Mouse (Mus musculus): ENCODE measurements around the gene Mob3b.

Mob3b gene

DNA sequence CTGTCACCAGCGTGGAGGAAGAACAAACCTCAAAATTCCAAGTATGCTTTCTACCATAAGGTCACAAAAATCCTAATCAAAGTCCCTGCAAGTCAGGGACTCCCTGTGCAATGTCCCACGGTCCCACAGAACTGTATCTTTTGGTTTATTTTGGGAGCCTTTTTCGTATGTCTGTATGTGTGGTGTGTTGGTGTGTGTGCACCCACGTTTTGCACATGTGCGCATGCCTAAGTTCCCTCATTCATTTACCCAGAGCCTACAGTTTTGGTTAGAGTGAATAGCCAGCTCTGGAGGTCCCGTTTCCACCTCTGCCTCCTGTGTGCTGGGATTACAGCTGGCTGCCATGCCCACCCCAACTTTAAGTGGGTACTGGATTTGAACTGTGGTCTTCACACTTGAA is 189.7 kb downstream of the Mob3b start:
- 58% methylated on average over 6 of the region's 6 CpGs for WGBS

DNA sequence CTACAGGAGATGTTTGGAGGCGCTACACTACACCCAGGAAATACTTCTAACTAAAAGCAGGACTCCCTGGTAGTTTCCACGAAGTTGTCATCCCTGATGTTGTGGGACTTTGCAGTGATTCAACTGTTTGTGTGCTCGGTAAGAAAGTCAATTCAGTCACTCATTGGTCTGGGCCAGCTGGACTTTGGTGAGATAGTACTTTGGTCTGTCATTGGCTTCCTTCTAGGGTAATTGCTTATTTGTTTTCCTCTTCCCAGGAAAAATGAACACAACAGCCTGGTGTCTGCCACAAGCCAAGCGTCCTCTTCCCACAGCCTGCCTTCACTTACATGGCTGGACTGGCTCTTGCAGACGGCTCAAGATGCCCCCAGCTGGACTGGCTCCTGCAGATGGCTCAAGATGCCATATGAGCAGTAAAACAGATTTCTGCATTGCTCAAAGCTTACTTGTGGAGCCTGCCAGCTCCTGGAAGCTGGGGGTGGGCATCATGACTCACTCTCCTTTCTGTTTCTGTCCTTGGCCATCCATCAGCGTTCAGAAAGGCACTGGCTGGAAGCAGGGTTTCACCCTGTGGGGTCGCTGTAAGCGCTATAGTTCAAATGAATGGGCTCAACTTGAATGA is 190.8 kb downstream of the Mob3b start:
- WGBS: 48% methylated on average over 8 of the region's 8 CpGs

DNA sequence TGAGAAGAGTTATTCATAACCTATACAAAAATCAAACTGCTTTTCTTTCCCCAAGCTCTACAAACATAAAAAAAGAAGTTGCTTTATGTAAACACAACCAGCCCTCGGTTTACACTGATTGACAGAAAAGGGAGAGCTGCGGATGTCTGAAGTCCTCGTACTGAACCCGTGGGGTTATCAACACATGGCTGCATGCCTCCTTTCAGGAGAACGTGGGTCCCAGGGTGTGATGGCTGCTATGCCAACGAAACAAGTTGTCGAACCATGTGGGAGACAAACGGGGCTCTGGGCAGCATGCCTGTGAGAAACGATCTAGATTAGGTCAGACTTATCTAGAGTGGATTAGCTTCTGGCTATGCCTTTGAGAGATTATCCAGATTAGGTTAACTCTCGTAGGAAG is 192.4 kb downstream of the Mob3b start:
- 35% methylated on average over 10 of the region's 10 CpGs for WGBS

DNA sequence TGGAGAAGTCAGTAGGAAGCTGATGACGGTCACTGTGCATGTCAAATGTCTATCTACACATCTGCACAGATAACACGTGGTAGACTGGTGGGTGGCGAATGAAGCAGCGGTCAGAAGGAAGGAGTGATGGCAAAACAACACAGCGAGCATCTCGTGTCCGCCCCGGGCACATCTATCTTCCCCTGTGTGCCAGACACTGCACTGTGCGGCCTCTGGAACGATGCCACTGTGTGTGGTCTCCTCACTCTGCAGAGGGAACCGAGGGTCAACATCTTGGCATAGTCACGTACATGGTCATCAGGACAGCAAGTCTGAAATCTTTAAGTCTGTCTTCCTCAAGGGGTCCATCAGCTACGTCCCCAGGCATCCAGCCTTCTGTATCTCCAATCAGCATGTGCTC is 193.3 kb downstream of the Mob3b start:
- 88% methylated on average over 13 of the region's 13 CpGs for WGBS

DNA sequence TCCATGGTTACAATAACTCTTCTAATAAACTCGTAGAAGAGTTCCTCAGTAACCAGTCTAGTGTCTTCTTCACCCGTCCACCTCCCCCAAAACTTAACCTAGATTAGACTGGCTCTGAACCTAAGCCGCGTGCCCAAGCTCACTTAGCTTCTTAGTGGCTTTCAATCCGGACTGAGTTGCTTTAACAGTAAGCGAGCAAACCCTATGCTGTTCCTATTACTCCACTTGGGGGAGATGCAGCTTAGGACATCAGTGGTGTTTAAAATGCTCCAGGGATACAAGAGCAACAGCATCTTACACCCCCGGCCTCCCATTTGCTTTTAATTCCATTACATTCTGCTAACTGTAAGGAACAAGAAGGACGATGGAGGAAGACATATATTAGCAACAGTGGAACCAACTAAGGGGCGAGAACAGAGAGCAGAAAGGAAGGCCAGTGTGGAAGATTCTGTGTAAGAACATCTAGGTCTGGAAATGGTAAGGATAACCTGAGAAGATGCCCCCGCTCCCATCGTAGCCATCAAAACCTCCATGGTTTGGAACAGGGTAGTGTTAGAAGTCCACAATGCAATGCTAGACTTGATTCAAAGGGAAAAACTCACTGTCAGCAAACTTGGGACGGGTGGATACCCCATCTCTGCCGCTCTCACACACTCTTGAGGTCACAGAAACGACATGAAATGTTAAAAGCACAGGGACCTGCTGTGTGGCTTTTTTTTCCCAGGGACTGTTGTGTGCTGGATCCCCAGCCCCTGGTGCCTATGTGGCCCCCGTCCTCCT is 196.3 kb downstream of the Mob3b start:
- WGBS: 65% methylated on average over 15 of the region's 15 CpGs

DNA sequence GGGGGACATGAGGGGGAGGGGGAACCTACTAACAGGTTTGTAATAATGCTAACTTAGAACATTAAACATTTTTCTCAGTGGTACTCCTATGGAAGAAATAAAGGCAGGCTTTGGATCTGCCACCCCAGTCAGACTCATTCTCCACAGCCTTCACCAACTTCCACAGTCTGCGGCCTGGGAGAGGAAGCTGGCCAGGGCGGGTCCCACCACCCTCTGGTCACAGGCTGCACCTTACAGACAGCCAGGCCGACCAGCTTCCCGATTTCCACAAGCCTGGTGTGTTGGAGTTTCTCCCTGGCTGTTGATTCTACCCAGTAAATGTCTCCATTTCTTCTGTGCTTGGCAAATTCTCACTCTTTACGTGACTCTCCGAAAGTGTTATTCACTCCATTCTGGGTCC is 197.8 kb downstream of the Mob3b start:
- 76% methylated on average over 6 of the region's 6 CpGs for WGBS

DNA sequence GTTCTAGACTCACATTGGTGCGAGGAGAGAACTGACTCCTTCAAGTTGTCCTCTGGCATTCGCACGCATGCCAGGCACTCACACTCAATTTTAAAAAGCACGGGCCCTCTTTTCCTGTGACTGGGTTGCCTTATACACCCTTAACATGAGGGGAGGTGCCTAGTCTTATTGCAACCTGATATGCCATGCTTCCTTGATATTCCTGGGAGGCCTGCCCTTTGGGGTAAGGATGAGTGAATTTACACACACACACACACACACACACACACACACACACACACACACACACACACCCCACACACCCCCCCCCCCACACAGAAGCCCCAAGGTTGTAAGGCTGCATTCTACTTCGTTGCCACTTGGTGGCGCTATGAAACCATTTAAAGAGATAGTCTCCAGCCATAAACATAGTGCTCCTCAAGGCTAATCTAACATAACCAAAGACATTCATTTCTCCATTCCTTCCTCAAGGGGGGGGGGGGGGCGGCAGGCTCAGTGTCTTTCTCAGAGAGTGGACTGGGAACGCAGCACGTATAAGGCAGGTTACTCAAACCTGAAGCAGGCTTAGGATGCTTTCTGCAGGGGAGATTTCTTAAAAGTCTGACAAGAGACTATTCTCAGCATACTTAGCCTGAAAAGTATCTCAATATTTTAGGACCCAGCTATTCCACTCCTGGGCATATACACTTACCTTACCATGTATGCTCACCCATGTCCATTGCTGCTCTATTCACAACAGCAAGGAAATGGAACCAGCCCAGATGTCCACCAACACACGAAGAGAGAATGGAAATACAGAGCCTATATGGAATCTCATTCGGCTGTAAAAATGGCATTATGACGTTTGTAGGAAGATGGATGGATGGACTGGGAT is 198.9 kb downstream of the Mob3b start:
- WGBS: 38% methylated on average over 12 of the region's 12 CpGs

DNA sequence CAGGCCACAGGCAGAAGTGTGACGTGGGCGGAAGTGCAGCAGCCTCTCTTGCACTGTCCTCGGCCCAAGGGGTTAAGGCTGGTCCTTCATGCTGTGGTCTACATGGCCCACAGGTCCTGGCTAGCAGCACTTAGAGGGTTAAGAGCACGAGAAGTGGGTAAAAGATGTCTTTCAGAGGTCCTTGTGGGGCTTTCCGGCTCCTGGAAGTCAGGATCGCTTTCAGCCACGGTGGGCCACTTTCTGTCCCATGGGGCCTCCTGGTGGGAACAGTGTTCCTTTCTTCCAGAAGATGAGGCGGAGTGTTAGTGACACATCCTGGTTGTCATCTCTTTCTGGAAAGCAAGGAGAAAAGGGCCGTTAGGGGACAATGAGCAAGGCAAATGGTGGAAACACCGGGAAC is 203.6 kb downstream of the Mob3b start:
- WGBS: 86% methylated on average over 10 of the region's 10 CpGs

DNA sequence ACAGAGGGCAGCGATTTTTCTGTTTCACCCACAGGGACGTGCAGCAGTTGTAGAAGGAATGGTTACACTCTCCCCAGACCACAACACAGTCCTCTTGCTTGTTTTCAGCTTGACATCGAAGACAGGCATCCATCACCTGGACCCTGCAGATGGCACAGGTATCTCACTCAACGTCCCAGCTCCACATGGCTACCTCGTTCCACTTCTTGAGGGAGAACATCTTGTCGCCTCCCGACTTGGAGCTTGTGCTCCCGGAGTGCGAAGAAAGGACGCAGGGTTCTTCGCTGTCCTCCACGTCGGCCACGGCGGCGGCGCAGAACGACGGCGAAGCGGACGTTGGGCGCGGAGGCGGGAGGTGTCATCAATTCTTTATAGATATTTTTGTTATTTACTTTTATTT is 216.2 kb downstream of the Mob3b start:
- WGBS: 95% methylated on average over 25 of the region's 25 CpGs

DNA sequence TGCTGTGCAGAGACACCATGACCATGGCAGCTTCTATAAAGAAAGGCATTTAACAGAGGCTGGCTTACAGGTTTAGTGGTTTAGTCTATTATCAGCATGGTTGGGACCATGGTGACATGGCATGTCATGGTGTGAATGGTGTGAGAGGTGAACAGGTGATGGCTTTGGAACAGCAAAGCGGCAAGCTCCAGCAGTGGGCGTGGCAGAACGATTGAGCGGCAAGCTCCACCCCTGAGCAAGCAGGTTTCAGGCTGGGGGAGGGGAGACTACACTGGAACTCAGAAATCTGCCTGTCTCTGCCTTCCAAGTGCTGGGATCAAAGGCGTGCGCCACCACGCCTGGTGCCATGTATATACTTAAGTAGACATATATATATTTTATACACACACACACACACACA is 228.9 kb downstream of the Mob3b start:
- 84% methylated on average over 7 of the region's 7 CpGs for WGBS

DNA sequence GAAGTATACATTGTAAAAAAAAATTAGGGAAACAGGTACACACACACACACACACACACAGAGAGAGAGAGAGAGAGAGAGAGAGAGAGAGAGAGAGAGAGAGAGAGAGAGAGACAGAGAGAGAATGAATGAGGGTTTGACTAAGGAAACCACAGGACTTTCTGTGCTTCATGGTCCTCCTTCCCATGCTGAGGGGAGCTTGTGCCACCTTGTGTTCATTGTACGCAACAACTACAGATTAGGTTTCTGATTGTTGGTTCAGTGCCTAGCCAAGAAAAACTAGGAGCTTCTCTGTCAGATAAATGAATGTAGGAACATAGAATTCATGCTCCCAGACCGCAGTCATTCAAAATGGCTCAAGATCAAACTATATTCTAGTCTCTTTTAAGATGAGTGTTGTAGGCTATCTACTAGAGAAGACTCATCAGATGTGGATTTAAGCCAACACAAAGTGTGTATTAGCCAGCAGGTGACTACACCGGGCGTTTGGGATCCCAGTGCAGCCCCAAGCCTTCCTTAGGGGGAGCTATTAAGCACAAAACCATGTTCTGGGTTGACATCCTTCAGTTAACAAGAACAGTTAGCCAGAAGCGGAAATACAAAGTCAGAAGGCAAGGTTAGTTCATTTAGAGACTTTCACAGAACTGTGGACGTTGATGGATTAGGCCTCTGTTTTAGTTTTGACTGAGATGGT is 235.0 kb downstream of the Mob3b start:
- WGBS: 62% methylated on average over 6 of the region's 6 CpGs

DNA sequence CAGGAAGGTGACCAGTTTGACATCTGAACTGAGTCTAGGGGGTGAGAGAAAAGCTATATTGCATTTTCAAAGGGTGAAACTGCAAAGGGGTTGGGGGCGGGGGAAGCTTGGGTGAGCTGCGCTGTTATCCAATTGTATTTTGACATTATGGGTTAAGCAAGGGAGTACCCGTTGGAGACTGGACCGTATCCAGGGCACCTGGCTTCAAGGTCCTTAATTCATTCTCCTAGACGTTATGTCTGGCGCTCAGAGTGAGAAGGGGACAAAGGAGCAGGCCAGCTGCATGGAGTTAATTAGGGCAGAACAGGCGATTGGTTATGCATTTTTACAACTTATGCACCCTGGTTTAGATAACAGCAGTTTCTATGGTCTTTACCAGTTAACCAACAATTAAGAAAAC is 239.9 kb downstream of the Mob3b start:
- 60% methylated on average over 7 of the region's 7 CpGs for WGBS

DNA sequence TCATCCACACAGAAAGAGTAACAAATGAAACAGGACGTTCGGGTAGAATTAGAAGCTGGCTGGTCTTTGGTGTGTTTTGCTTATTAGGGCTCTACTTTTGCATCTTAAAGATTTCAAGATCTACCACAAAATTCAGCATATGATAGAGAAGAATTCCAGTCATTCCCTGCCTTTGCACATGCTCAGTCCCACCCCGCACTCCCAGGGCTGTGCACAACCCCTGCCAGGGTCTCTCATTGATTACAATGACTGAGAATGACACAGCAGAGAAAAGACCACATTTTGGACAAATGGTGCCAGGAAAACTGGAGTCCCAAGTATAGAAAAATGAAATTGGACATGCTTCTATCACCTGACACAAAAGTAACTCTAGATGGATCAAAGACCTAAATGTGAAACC is 245.1 kb downstream of the Mob3b start:
- WGBS: 91% methylated on average over 3 of the region's 3 CpGs

DNA sequence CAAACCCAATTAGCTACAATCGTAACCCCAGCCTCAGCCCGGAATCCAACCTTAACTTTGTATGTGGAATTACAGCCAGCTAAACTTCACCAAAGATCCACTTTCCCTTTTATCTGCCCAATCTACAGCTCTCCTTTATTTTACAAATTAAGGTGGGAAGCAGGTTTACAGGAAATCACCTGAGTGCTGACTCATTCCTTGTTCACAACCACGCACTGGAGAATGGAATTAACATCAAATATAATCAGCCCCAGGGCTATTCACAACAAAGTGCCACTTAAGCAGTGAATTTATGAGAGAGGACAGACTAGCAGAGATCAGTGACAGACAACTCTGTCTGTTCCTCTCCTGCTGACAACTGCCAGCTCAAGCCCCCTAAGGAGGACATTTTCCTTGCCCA is 245.9 kb downstream of the Mob3b start:
- 78% methylated on average over 3 of the region's 3 CpGs for WGBS

DNA sequence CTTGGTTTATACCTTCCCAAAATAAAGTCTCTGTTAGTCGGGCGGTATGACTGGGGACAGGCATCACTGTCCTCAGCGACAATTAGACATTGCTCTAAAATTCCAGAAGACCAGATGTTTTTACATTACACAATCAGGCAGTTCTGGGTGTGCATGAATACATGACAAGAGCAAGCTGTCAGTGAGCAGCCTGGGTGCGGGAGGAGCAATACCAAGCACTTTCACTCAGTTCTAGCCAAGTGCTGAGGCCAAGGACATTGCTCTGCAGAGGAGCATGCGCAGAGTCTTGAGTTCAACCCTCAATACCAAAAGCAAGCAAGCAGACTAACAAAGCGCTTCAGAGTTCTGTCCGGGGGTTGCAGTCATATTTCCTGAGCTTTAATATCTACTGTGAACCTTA is 249.2 kb downstream of the Mob3b start:
- WGBS: 90% methylated on average over 7 of the region's 7 CpGs

DNA sequence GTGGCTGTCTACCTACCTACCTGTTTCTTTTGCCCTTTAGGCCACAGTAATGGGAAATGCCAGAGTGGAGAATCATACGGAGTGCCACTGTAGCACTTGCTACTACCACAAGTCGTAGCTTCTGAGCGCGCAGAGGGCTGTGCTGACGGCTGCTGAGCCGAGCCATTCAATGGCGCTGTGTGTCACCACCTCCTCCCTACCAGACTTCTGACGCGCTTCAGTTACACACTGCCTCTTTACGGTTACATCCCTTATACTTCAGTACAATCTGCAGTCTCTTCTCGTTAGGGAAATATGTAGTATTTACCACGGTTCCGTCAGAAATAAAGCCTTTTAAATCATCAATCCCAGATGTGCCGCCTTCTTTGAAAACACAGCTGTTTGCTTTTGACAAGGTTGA is 250.3 kb downstream of the Mob3b start:
- 38% methylated on average over 14 of the region's 14 CpGs for WGBS

DNA sequence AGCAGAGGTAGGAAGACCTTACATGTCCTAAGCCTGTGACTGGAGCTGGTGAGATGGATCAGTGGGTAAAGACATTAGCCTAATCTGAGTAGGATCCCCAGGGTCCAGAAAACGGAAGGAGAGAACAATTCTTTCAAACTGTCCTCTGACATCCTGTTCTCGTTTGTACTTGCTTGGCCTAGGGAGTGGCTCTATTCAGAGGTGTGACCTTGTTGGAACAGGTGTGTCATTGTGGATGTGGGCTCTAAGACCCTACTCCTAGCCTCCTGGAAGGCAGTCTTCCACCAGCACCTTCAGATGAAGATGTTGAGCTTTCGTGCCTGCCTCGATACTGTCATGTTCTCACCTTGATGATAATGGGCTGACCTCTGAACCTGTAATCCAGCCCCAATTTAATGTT is 251.1 kb downstream of the Mob3b start:
- WGBS: 96% methylated on average over 4 of the region's 4 CpGs

DNA sequence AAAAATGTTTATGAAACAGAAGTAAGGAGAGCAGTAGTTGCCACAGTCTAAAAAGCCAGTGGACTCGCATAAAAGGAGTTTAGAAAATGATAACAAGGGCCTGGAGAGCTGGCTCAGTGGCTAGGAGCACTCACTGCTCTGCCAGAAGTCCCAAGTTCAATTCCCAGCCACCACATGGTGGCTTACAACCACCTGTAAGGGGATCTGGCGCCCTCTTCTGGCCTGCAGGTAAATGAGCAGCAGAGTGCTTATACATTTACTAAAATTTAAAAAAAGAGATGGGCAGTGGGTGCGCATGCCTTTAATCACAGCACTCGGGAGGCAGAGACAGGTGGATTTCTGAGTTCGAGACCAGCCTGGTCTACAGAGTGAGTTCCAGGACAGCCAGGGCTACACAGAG is 251.9 kb downstream of the Mob3b start:
- 75% methylated on average over 5 of the region's 5 CpGs for WGBS

DNA sequence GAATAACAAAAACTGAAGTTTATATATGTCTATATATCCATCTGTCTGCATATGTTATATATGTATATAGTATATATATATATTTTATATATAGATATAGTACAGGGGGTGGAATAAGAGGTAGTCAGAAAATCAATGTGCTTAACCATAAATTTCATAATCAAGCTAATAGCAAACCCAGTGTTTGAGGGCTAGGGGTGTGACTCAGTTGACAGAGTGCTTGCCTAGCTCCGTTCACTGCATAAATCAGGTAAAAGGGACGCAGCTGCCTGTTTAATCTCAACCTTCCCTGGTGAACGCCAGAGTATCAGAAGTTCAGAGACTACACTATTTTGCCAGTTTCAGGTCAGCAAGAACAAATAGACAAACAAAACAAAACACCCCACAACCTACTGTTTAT is 255.7 kb downstream of the Mob3b start:
- WGBS: 75% methylated on average over 3 of the region's 3 CpGs

DNA sequence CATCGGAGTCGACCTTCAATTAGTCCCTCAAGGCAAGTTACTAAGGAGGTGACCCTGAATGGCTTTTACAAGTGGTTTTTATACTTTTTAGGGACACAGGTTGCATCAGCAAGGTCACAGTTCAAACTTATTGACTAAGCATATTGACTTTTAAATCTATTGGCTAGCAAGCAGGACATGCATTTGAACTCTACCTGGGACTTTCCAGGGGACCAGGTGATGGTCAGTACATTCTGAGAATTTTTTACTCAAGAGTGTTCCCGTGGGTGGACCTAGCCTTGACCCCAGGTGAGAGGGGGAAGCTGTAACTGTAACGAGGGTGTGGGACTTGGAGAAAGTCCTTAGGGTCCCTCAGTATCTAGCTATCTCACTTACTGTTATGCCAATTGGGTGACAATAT is 256.1 kb downstream of the Mob3b start:
- 84% methylated on average over 4 of the region's 4 CpGs for WGBS

DNA sequence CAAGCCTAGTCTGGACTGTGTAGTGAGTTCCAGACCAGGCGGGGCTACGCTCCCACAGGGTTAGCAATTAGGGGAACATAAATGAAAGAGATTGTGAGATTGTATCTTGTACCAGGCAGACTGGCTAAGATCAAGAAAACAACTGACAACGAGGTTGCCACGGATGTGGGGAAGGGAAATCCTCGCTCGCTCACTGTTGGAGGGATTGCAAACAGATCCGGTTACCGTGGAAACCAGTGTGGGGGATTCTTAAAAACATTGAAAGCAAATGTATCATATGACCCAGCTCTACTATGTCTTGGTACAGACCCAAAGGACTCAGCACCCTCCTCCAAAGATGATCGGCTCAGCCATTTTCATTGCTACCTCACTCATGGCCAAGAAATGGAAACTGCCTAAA is 257.1 kb downstream of the Mob3b start:
- WGBS: 30% methylated on average over 9 of the region's 9 CpGs

DNA sequence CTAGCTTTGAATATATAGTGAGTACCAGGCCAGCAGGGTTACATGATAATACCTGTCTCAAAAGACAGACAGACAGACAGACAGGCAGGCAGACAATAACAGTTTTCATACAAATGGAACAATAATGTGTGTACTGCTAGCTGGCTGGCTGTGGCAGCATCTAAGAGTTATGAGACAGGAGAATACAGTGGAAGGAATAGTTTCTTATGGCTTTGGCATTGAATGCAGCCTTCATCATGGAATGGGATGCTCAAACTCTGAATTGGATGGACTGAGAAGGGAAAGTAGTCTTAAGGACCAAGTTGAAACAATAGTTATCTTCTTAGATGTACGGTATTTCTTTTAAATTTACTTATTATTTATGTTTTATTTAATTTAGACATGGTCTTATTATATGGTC is 258.0 kb downstream of the Mob3b start:
- WGBS: 96% methylated on average over 1 of the region's 1 CpGs

Data from cerebral cortex, adult 2 months (tissue).